Mouse (Mus musculus): Measurements from ENCODE around the gene Ptp4a2. TPM values are rescaled to one million over a fixed set of nuclear protein-coding genes. Genes with fewer than 3 reads are reported as not detected.
A peak's percentile ranks its signal among the peaks of the same experiment; 100 is the strongest.

The Ptp4a2 gene
- polyA plus RNA-seq, 1 experiment, result 59.5 TPM

GRCm38 (mm10) chr4:129788693-129789092, 22.3 kb upstream of the Ptp4a2 start:
- Histone ChIP-seq H3K27me3 (ENCODE audit: control insufficient read depth, insufficient read depth, low read length) (no peaks in the 10 kb centered on the region), H3K4me1 (replicated peaks; ENCODE audit: control insufficient read depth, insufficient read depth, low read length) (peaks cover 13% of the 10 kb centered on the region), H3K27ac (ENCODE audit: control insufficient read depth, insufficient read depth, low read length) (no peak overlapping the region), H3K36me3 (ENCODE audit: control insufficient read depth, insufficient read depth, low read length) (no peaks in the 10 kb centered on the region), H3K4me3 (ENCODE audit: control insufficient read depth, insufficient read depth, low read length) (no peak overlapping the region)
- TF ChIP-seq CTCF (IDR thresholded peaks at IDR 0.05; ENCODE audit: borderline replicate concordance, control insufficient read depth, extremely low read depth, insufficient read depth, low read length, poor library complexity), result no peak
- TF ChIP-seq POLR2A (IDR thresholded peaks at IDR 0.05; ENCODE audit: control insufficient read depth, extremely low read depth, insufficient read depth, low read length, poor library complexity), result no peak
- no peak for DNase-seq
- WGBS, result 55% methylated on average over 8 of the region's 8 CpGs

- Histone ChIP-seq H3K4me1 (replicated peaks; ENCODE audit: control insufficient read depth, insufficient read depth, low read length) (peaks cover 21% of the 10 kb centered on the region), H3K27me3 (ENCODE audit: control insufficient read depth, insufficient read depth, low read length) (no peaks in the 10 kb centered on the region), H3K27ac (ENCODE audit: control insufficient read depth, insufficient read depth, low read length) (no peak overlapping the region), H3K4me3 (ENCODE audit: control insufficient read depth, insufficient read depth, low read length) (no peak overlapping the region), H3K36me3 (ENCODE audit: control insufficient read depth, insufficient read depth, low read length) (no peaks in the 10 kb centered on the region)
- no peak for TF ChIP-seq CTCF (IDR thresholded peaks at IDR 0.05; ENCODE audit: borderline replicate concordance, control insufficient read depth, extremely low read depth, insufficient read depth, low read length, poor library complexity)
- TF ChIP-seq POLR2A (IDR thresholded peaks at IDR 0.05; ENCODE audit: control insufficient read depth, extremely low read depth, insufficient read depth, low read length, poor library complexity), result no peak
- 84% methylated on average over 2 of the region's 2 CpGs for WGBS
- DNase-seq, result no peak
Observed at GRCm38 (mm10) chr4:129789635-129790034, 21.4 kb upstream of the Ptp4a2 start.

GRCm38 (mm10) chr4:129790475-129790874, 20.5 kb upstream of the Ptp4a2 start:
- no peak for TF ChIP-seq CTCF (IDR thresholded peaks at IDR 0.05; ENCODE audit: borderline replicate concordance, control insufficient read depth, extremely low read depth, insufficient read depth, low read length, poor library complexity)
- TF ChIP-seq POLR2A (IDR thresholded peaks at IDR 0.05; ENCODE audit: control insufficient read depth, extremely low read depth, insufficient read depth, low read length, poor library complexity), result no peak
- Histone ChIP-seq H3K27me3 (ENCODE audit: control insufficient read depth, insufficient read depth, low read length) (no peaks in the 10 kb centered on the region), H3K27ac (ENCODE audit: control insufficient read depth, insufficient read depth, low read length) (no peak overlapping the region), H3K4me1 (replicated peaks; ENCODE audit: control insufficient read depth, insufficient read depth, low read length) (peaks cover 27% of the 10 kb centered on the region), H3K4me3 (ENCODE audit: control insufficient read depth, insufficient read depth, low read length) (no peak overlapping the region), H3K36me3 (ENCODE audit: control insufficient read depth, insufficient read depth, low read length) (no peaks in the 10 kb centered on the region)
- WGBS, result 69% methylated on average over 3 of the region's 3 CpGs
- no peak for DNase-seq

- no peaks in the 10 kb centered on the region for H3K36me3 ChIP-seq (ENCODE audit: control insufficient read depth, insufficient read depth, low read length)
- no peak for TF ChIP-seq CTCF (IDR thresholded peaks at IDR 0.05; ENCODE audit: borderline replicate concordance, control insufficient read depth, extremely low read depth, insufficient read depth, low read length, poor library complexity)
- H3K27me3 ChIP-seq (ENCODE audit: control insufficient read depth, insufficient read depth, low read length), result no peaks in the 10 kb centered on the region
- H3K4me3 ChIP-seq (ENCODE audit: control insufficient read depth, insufficient read depth, low read length), result no peak overlapping the region
- no peak overlapping the region for H3K27ac ChIP-seq (ENCODE audit: control insufficient read depth, insufficient read depth, low read length)
- peaks cover 30% of the 10 kb centered on the region for H3K4me1 ChIP-seq (replicated peaks; ENCODE audit: control insufficient read depth, insufficient read depth, low read length)
- 52% methylated on average over 1 of the region's 1 CpGs for WGBS
- no peak for DNase-seq
Observed at GRCm38 (mm10) chr4:129791399-129791798, 19.6 kb upstream of the Ptp4a2 start.

- no peak overlapping the region for H3K27ac ChIP-seq (ENCODE audit: control insufficient read depth, insufficient read depth, low read length)
- H3K4me1 ChIP-seq (replicated peaks; ENCODE audit: control insufficient read depth, insufficient read depth, low read length), result peaks cover 30% of the 10 kb centered on the region
- no peak for TF ChIP-seq POLR2A (IDR thresholded peaks at IDR 0.05; ENCODE audit: control insufficient read depth, extremely low read depth, insufficient read depth, low read length, poor library complexity)
- no peak for TF ChIP-seq CTCF (IDR thresholded peaks at IDR 0.05; ENCODE audit: borderline replicate concordance, control insufficient read depth, extremely low read depth, insufficient read depth, low read length, poor library complexity)
- no peak for DNase-seq
- H3K36me3 ChIP-seq (ENCODE audit: control insufficient read depth, insufficient read depth, low read length), result no peaks in the 10 kb centered on the region
- 98% methylated on average over 7 of the region's 7 CpGs for WGBS
- H3K27me3 ChIP-seq (ENCODE audit: control insufficient read depth, insufficient read depth, low read length), result no peaks in the 10 kb centered on the region
- H3K4me3 ChIP-seq (ENCODE audit: control insufficient read depth, insufficient read depth, low read length), result no peak overlapping the region
Observed at GRCm38 (mm10) chr4:129792666-129793202, 18.3 kb upstream of the Ptp4a2 start.

GRCm38 (mm10) chr4:129793713-129794329, 17.2 kb upstream of the Ptp4a2 start:
- WGBS, result 13% methylated on average over 5 of the region's 5 CpGs

More at GRCm38 (mm10) chr4:129793713-129794329, 17.2 kb upstream of the Ptp4a2 start:
- no peak overlapping the region for H3K4me3 ChIP-seq (ENCODE audit: control insufficient read depth, insufficient read depth, low read length)
- no peaks in the 10 kb centered on the region for H3K36me3 ChIP-seq (ENCODE audit: control insufficient read depth, insufficient read depth, low read length)
- no peak for TF ChIP-seq CTCF (IDR thresholded peaks at IDR 0.05; ENCODE audit: borderline replicate concordance, control insufficient read depth, extremely low read depth, insufficient read depth, low read length, poor library complexity)
- TF ChIP-seq POLR2A (IDR thresholded peaks at IDR 0.05; ENCODE audit: control insufficient read depth, extremely low read depth, insufficient read depth, low read length, poor library complexity), result no peak
- H3K4me1 ChIP-seq (replicated peaks; ENCODE audit: control insufficient read depth, insufficient read depth, low read length), result peaks cover 30% of the 10 kb centered on the region
- H3K27ac ChIP-seq (ENCODE audit: control insufficient read depth, insufficient read depth, low read length), result peak overlapping the region; percentile 74
- peak; percentile 49 for DNase-seq
- H3K27me3 ChIP-seq (ENCODE audit: control insufficient read depth, insufficient read depth, low read length), result no peaks in the 10 kb centered on the region

Data from thymus, adult 2 months (tissue).